Mouse (Mus musculus) gastrocnemius, adult 2 months (tissue): ENCODE results near the gene Gm17482. TPM values are rescaled to one million over a fixed set of nuclear protein-coding genes. Genes with fewer than 3 reads are reported as not detected.

Experiments
- DNase-seq: peaks from one replicate; pipeline ENCODE4 v3.0.0; 2022
- H3K27ac ChIP-seq: fragments of 200-600 bp; 2 replicates; pipeline ENCODE4 v1.8.1; 2022; ENCODE audit warnings: mild to moderate bottlenecking
- H3K4me3 ChIP-seq: fragments of 200-600 bp; 2 replicates; pipeline ENCODE4 v1.8.1; 2022; ENCODE audit warnings: mild to moderate bottlenecking, moderate library complexity
- CTCF ChIP-seq: fragments of 200-600 bp; IDR thresholded peaks from 2 replicates; pipeline ENCODE4 v1.8.1; 2022; ENCODE audit warnings: antibody characterized with exemption, mild to moderate bottlenecking, moderate library complexity
- intact Hi-C: fragments of 180-260 bp; cut with DNase I; formaldehyde crosslinking; loops from one replicate; pipeline ENCODE4 v1.15.1; 2025
- long read RNA-seq, 2 experiments: library from polyadenylated mRNA; stranded (forward); transcript quantifications; one replicate each; pipeline ENCODE4 v2.0.0; 2021
- total RNA-seq, 2 experiments: library from RNA; stranded (reverse); gene quantifications; 2 replicates each; pipeline ENCODE4 v1.2.3; 2021

Gene Gm17482
- total RNA-seq, result not detected
- long read RNA-seq, experiment 1, partial matches to known transcripts, result 0 of 3 reads
- long read RNA-seq, experiment 1, other reads (novel, unspliced or antisense), result 3 of 3 reads
- long read RNA-seq, experiment 2, partial matches to known transcripts, result 0 of 1 reads
- long read RNA-seq, experiment 2, other reads (novel, unspliced or antisense), result 1 of 1 reads

DNA sequence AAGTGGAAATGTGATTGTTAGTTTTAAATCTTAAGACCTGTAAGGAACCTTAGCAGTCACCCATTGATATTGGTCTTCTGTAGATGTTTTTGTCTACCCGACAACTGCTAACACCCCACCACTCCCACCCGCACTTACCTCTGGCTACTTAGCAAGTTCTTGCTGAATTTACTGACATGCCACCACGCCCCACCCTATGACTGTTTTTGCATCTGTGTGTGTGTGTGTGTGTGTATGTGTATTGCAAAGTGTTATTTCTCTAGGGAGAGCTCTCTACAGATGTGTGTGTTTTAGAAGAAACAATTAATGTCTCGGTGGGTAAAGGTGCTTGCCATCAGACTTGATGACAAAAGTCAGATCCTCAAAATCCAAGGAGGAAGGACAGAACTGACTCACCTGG is at the start of gene Gm17482:
Gene Gm17482 (plus strand): TSS at position 301 of the 400 bp plus-strand sequence.
- intact Hi-C loops, result loop anchor here (1.0 kb wide), 2 partner anchors 41 to 312 kb away; no protein-coding TSS in a partner anchor
- DNase-seq, result no peak
- no peak within 1 kb of the TSS for H3K4me3 ChIP-seq

GRCm38 (mm10) chr6:115178826-115179225 is 48.3 kb upstream of the Gm17482 start:
- intact Hi-C loops, result no loop called here
- peak; percentile 20 for DNase-seq
- no peak overlapping the region for H3K27ac ChIP-seq
- TF ChIP-seq CTCF, result no peak
- H3K4me3 ChIP-seq, result no peak overlapping the region

More for the DNA sequence above, at the start of gene Gm17482:
- TF ChIP-seq CTCF, result no peak
- peak within 1 kb of the TSS; percentile 68 for H3K27ac ChIP-seq

DNA sequence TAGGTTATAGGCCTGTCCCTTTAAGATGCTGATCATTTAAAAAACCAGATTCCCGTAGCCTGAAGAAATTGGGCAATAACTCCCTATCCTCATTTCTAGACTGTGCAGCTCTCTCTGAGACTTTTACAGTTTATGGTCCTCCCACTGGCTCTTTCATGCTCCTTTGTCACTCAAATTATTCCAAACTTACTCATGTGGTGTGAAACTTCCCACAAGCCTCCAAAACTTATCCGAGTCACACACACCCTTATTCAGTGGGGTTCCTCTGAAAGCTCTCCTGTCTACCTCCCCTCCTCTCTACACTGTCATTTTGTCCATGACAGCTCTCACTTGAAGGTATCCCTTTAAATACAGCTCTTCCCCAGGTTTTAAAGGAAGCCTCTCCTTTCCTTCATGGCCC is 46.0 kb upstream of the Gm17482 start:
- DNase-seq, result no peak
- Histone ChIP-seq H3K4me3 (no peak overlapping the region), H3K27ac (no peak overlapping the region)
- intact Hi-C loops, result no loop called here
- TF ChIP-seq CTCF, result no peak

DNA sequence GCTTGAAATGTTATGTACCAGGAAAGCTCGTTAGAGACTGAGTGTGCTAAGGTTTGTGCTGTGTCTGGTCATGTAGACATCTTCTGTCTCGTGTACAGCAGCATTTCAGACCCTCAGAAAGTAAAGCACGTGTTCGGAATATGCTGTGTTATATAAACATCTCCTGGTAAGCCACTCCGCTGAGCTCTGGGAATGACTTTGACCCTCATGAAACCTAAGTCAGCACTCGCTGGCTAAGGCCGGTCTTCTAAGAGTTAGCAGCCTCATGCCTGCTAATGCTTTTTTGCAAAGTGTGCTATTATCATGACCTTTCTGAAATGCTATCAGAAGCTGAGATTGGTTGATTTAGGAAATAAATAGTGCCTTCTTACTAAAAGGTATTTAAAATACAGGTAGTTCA is 36.0 kb upstream of the Gm17482 start:
- no peak for DNase-seq
- Histone ChIP-seq H3K27ac (no peak overlapping the region), H3K4me3 (no peak overlapping the region)
- intact Hi-C loops, result no loop called here
- no peak for TF ChIP-seq CTCF

DNA sequence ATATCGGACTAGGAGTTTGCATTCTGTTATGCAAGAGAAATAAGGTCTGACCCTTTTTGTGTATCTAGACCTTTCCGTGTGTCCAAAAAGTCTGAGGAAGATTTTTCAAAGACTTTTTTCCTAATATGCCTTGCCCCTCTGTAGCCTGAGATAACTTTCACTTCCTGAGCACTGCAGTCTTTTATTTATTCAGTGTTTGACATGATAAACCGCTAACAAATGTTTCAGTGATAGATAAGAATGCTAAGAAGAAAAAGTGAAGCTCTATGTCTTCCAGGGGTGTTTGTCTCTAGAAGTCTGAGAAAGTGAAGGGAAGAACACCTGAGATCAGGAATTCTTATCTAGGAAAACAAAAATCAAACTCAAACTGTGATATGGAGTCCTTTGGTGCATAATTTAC is 26.4 kb upstream of the Gm17482 start:
- TF ChIP-seq CTCF, result no peak
- H3K4me3 ChIP-seq, result no peak overlapping the region
- no peak for DNase-seq
- intact Hi-C loops, result no loop called here
- H3K27ac ChIP-seq, result no peak overlapping the region

GRCm38 (mm10) chr6:115203029-115203428 is 24.1 kb upstream of the Gm17482 start:
- intact Hi-C loops, result no loop called here
- TF ChIP-seq CTCF, result no peak
- DNase-seq, result no peak

GRCm38 (mm10) chr6:115210187-115210586 is 17.0 kb upstream of the Gm17482 start:
- no peak for DNase-seq
- no peak for TF ChIP-seq CTCF
- H3K4me3 ChIP-seq, result no peak overlapping the region
- intact Hi-C loops, result no loop called here
- no peak overlapping the region for H3K27ac ChIP-seq

More at GRCm38 (mm10) chr6:115203029-115203428, 24.1 kb upstream of the Gm17482 start:
- H3K4me3 ChIP-seq, result no peak overlapping the region
- no peak overlapping the region for H3K27ac ChIP-seq

DNA sequence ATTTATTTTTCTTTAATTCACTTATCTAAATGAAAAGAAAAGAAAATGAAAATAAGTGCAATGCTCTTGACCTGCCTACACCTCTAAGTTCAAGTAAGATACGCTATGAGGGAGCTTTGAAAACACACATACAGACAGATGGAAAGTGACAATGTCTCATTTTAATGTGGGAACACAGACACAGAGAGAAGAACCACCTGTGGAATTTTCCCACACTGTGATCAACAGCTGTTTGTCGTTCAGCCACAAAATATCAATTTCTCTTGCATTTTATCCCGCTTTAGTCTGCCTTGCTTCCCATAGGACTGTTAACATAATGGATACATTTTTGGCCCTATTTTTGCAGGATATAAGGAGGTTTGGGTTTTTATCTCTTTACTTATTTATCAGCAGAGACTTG is 16.3 kb upstream of the Gm17482 start:
- DNase-seq, result no peak
- no peak for TF ChIP-seq CTCF
- Histone ChIP-seq H3K27ac (no peak overlapping the region), H3K4me3 (no peak overlapping the region)
- intact Hi-C loops, result no loop called here

DNA sequence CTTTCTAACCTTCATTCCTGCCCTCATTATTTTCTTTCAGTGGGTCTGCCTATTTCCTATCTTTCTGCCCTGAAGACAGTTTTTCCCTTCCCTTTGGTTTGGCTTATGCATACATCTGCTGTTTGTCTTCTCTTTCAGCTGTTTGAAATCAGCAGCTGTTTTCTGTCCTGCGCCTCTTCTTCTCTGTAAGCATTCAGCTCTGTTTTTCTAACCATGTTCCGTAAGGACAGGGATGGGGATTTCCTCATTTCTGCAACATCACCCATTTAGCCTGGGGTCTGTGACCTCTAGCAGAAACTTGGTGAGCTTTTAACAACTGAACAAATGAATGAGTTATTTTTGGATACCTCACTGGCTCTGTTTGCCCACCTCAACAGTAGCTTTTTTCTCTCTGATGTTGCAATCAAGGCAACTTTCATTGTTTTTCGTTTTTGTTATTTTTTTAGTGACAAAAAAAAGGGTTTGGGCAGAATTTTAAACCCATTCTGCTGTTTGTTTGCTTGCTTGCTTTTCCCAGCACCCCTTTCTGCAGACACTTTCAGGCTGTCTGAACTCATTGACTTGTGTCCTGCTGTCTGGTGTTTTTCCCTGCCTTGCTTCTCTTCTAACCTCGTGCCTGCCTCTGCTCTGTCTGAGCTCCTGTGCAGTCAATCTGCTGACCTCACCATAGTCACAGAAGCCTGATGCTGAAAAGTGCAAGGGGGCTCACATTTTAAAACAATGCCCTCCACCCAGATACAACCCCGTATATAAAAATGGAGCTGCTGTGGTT is 14.8 kb upstream of the Gm17482 start:
- no peak for DNase-seq
- TF ChIP-seq CTCF, result no peak
- intact Hi-C loops, result no loop called here
- Histone ChIP-seq H3K4me3 (no peak overlapping the region), H3K27ac (no peak overlapping the region)

DNA sequence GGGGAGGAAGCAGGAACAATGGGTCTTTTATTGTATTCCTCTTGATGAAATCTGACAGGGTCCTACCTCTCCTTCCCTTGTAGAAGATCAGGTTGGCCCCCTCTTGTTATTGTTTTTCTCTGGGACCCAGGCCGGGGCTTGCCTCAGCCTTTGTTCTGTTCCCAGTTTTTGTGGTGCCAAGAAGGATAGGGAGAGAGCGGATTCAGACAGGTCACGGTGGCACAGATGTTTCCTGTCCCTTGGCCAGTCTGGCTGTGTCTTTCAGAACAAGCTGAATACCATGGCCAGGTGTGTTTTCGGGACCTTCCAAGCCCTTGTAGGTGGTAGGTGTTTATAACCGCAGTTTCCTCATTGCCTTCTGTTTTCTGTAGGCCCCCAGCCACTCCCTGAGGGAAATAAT is 14.0 kb upstream of the Gm17482 start:
- TF ChIP-seq CTCF, result no peak
- intact Hi-C loops, result no loop called here
- no peak overlapping the region for H3K4me3 ChIP-seq
- H3K27ac ChIP-seq, result no peak overlapping the region
- no peak for DNase-seq

DNA sequence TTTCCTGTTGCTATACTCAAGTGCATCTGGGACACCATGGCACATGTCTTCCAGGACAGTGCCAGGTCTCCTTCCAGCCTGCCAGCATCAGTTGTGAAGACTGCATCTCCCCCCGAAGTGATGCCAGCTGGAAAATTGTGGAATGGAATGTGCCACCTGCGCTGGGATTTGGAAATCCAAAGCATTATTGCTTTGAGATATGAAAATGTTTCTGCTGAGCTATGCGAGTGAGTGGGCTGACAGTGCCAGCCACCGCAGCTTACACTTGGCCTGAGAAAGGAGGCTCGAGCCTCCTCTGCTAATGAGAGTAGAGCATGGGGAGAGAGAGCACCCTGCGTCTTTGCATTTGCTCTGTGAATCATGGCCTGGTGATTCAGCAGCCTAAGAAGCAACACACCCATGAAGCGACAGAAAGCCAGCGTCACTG is 5.9 kb upstream of the Gm17482 start:
- intact Hi-C loops, result no loop called here
- no peak for DNase-seq

DNA sequence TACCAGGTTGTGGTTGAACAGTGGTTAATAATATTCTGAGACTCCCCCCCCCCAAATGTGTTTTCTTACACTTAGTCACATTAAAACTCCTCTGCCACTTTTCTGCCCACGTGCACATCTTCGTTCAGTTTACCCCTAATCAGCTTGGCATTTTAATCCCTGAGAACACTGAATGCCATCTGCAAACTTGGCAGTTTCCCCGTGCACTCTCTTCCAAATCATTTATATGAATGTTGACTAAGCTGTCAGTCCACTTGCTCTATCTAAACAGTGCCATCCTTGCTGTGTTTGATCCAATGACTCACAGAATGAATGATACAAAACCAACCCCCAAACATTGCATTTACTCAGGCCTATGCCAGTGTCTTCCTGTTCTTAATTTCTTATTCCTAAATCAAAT is 1.6 kb upstream of the Gm17482 start:
- Histone ChIP-seq H3K4me3 (no peak overlapping the region), H3K27ac (no peak overlapping the region)
- DNase-seq, result no peak
- intact Hi-C loops, result no loop called here
- no peak for TF ChIP-seq CTCF

More for the DNA sequence above, 5.9 kb upstream of the Gm17482 start:
- H3K4me3 ChIP-seq, result no peak overlapping the region
- H3K27ac ChIP-seq, result no peak overlapping the region
- TF ChIP-seq CTCF, result no peak

- TF ChIP-seq CTCF, result peak; percentile 87
- intact Hi-C loops, result loop anchor here (1.0 kb wide), 2 partner anchors 41 to 312 kb away; no protein-coding TSS in a partner anchor
- H3K4me3 ChIP-seq, result no peak overlapping the region
- no peak overlapping the region for H3K27ac ChIP-seq
- DNase-seq, result peak; percentile 78
Measured at GRCm38 (mm10) chr6:115227529-115227928, 386 bp downstream of the Gm17482 start.
